Mouse (Mus musculus): ENCODE data around the gene 4930579F01Rik. TPM values are rescaled to one million over a fixed set of nuclear protein-coding genes. Genes with fewer than 3 reads are reported as not detected.
"Not testable (repeated sequence)": the region's sequence is repeated elsewhere in the genome, so short reads cannot be mapped to it uniquely, and the experiment has no call there.

4930579F01Rik gene
- polyA plus RNA-seq, 1 experiment from 2014 or later, result not detected

DNA sequence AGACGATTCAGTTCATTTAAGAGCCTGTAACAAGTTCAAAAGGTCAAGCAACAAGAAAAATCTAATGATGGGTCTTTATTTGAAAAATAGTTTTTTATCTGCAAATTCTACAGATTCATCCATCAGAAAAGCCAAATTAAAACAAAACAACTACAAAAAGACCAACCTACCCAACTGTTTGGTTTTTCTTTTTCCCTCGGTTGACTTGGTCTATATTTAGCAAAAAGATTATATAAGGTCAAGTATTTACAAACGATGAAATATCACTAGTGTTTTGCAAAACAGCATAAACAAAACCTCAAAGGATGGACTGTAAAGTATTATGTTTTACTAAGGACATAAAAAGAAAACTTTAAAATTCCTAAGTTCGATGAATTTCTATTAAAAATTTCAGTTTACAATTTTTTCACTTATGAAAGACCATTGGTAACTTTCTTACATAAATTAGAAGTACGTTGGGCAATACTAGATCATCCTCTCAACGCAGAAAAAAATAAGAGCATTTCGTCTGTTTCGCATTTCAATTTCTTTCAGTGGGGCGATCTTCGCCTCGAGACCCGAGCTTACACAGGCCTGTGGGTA, 50.8 kb downstream of the 4930579F01Rik start:
- no peaks in the 10 kb centered on the region for H3K36me3 ChIP-seq (replicated peaks; ENCODE audit: control insufficient read depth, insufficient read depth)
- DNase-seq (ENCODE audit: low spot score), result no peak
- WGBS, result 10% methylated on average over 12 of the region's 12 CpGs
- H3K4me3 ChIP-seq (replicated peaks; ENCODE audit: low read length), result peak overlapping the region; percentile 41
- H3K9ac ChIP-seq, result peak overlapping the region; percentile 54
- H3K27me3 ChIP-seq (ENCODE audit: control insufficient read depth, insufficient read depth, low read length), result no peaks in the 10 kb centered on the region
- no peak for ATAC-seq (ENCODE audit: low FRiP score)
- H3K4me1 ChIP-seq (replicated peaks; ENCODE audit: control insufficient read depth, insufficient read depth, low read length), result peaks cover 6% of the 10 kb centered on the region; the same call in 1 of the 2 replicates
- peak overlapping the region; percentile 55 for H3K4me2 ChIP-seq (replicated peaks)
- peak overlapping the region; percentile 92 for H3K27ac ChIP-seq
- H3K9me3 ChIP-seq (ENCODE audit: control insufficient read depth, low read length), result no peaks in the 10 kb centered on the region

DNA sequence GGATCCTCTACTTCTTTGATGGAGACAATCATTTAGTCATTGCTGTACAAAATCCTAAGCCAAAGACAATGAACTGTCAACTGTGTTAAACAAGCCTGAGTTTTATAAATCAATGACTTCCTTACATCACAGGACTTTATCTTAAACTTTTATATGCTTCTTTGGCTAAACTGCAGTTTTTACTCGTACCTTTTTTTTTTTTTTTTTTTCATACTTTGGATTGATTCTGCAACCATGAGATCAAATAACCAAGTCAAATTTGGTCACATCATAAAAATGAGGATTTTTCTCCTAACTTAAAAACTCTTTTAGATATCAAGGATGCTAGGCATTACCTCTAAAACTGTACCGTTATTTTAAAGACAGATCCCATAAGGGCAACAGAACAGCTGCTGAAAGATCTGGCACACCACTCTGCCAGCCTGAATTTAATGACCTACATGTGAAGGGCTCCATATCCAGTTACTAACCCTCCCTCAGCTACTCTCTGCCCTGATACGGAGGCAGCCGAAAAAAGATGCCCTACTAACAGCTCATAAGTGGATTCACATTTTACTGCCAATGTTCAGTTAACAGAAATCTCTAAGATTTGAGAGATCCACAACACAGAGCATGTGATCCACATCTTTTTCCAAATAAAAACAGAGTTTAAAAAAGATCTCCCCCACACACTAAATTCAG, 51.4 kb downstream of the 4930579F01Rik start:
- H3K27me3 ChIP-seq (ENCODE audit: control insufficient read depth, insufficient read depth, low read length), result no peaks in the 10 kb centered on the region
- peak overlapping the region; percentile 92; the same call in 1 of the 2 replicates for H3K27ac ChIP-seq
- H3K9me3 ChIP-seq (ENCODE audit: control insufficient read depth, low read length), result no peaks in the 10 kb centered on the region
- ATAC-seq (ENCODE audit: low FRiP score) (no peak), DNase-seq (ENCODE audit: low spot score) (no peak)
- H3K4me3 ChIP-seq (replicated peaks; ENCODE audit: low read length), result peak overlapping the region; percentile 41
- no peaks in the 10 kb centered on the region for H3K36me3 ChIP-seq (replicated peaks; ENCODE audit: control insufficient read depth, insufficient read depth)
- peaks cover 6% of the 10 kb centered on the region; the same call in 1 of the 2 replicates for H3K4me1 ChIP-seq (replicated peaks; ENCODE audit: control insufficient read depth, insufficient read depth, low read length)
- WGBS, result 68% methylated on average over 4 of the region's 4 CpGs
- peak overlapping the region; percentile 54 for H3K9ac ChIP-seq
- peak overlapping the region; percentile 55 for H3K4me2 ChIP-seq (replicated peaks)

DNA sequence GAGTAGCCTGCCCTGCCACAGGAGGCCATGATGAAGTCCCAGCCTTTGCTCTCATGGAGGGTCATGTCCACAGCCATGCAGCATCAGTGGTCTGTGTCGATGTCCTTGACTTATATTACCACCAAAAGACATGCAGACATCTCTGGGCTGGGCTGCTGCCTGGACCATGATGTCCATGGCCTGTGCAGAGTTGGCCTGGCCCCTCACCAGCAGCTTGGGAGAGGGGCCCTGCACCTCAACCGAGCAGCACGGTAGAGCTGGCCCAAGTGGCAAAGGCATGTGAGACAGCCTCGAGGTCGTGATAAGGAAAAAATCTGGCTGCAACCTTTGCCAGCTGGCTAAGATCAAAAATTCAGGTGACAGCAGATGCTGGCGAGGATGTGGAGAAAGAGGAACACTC, 54.0 kb downstream of the 4930579F01Rik start:
- no peak overlapping the region for H3K4me2 ChIP-seq (replicated peaks)
- no peaks in the 10 kb centered on the region for H3K9me3 ChIP-seq (ENCODE audit: control insufficient read depth, low read length)
- no peak for ATAC-seq (ENCODE audit: low FRiP score)
- no peak overlapping the region for H3K27ac ChIP-seq
- no peak for DNase-seq (ENCODE audit: low spot score)
- H3K27me3 ChIP-seq (ENCODE audit: control insufficient read depth, insufficient read depth, low read length), result no peaks in the 10 kb centered on the region
- H3K9ac ChIP-seq, result no peak overlapping the region
- H3K4me1 ChIP-seq (replicated peaks; ENCODE audit: control insufficient read depth, insufficient read depth, low read length), result peaks cover 6% of the 10 kb centered on the region; the same call in 1 of the 2 replicates
- 90% methylated on average over 6 of the region's 6 CpGs for WGBS
- H3K36me3 ChIP-seq (replicated peaks; ENCODE audit: control insufficient read depth, insufficient read depth), result no peaks in the 10 kb centered on the region
- no peak overlapping the region for H3K4me3 ChIP-seq (replicated peaks; ENCODE audit: low read length)

DNA sequence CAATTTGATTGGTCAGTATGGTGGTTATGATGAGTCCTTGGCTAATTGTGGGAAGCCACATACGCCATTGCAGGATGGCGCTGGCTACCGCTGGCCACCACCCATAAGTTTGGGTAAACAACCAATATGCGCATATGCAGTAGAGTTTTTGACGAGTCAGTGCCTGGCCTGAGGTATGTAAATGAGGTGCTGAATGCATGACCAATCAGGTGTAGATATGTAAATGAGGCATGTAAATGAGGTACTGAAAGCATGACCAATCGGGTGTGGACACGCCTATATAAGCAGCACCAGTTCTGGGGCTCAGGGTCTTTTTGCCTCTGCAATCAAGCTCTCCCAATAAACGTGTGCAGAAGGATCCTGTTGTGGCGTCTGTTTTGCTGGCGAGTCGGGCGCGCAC, 55.5 kb downstream of the 4930579F01Rik start:
- H3K36me3 ChIP-seq (replicated peaks; ENCODE audit: control insufficient read depth, insufficient read depth); H3K4me1 ChIP-seq (replicated peaks; ENCODE audit: control insufficient read depth, insufficient read depth, low read length); H3K9me3 ChIP-seq (ENCODE audit: control insufficient read depth, low read length); H3K27me3 ChIP-seq (ENCODE audit: control insufficient read depth, insufficient read depth, low read length); H3K4me2 ChIP-seq (replicated peaks); H3K27ac ChIP-seq; H3K4me3 ChIP-seq (replicated peaks; ENCODE audit: low read length); DNase-seq (ENCODE audit: low spot score); ATAC-seq (ENCODE audit: low FRiP score); H3K9ac ChIP-seq: not testable (repeated sequence)
- 76% methylated on average over 13 of the region's 13 CpGs for WGBS

DNA sequence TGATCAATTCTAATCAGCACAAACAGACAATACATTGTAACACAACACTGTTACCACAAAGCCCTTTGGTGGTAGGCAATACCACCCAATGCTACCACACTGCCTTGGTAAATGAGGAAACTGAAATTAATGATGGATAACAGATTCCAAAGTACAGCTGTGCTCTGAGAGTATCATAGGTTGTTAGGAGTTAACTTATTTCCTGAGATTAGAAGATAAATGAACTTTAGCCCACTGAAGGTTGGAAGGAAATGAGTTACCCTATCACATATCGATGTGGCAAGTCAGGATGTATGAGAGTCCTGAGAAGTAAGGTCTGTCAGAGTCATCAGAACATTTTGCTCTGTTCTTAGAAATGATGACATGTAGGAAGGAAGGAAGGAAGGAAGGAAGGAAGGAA, 59.1 kb downstream of the 4930579F01Rik start:
- no peaks in the 10 kb centered on the region for H3K36me3 ChIP-seq (replicated peaks; ENCODE audit: control insufficient read depth, insufficient read depth)
- H3K27ac ChIP-seq, result no peak overlapping the region
- H3K9me3 ChIP-seq (ENCODE audit: control insufficient read depth, low read length), result no peaks in the 10 kb centered on the region
- ATAC-seq (ENCODE audit: low FRiP score) (no peak), DNase-seq (ENCODE audit: low spot score) (no peak)
- no peaks in the 10 kb centered on the region for H3K4me1 ChIP-seq (replicated peaks; ENCODE audit: control insufficient read depth, insufficient read depth, low read length)
- H3K27me3 ChIP-seq (ENCODE audit: control insufficient read depth, insufficient read depth, low read length), result no peaks in the 10 kb centered on the region
- no peak overlapping the region for H3K4me3 ChIP-seq (replicated peaks; ENCODE audit: low read length)
- WGBS, result 92% methylated on average over 1 of the region's 1 CpGs
- H3K9ac ChIP-seq, result no peak overlapping the region
- H3K4me2 ChIP-seq (replicated peaks), result no peak overlapping the region

DNA sequence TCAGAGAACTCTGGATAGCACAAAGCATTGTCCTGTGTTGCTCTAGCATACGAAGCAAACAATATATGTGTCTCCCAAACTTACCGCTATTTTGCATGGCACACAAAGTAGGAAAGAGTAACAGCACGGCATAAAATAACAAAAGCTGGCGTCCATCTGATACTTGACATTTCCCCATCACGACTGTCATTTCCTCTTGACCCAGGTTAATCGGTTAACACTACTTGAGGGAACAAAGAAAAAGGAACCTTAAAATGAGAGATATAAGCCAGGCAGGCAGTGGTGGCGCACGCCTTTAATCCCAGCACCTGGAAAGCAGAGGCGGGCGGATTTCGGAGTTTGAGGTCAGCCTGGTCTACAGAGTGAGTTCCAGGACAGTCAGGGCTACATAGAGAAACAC, 59.7 kb downstream of the 4930579F01Rik start:
- Histone ChIP-seq H3K27me3 (ENCODE audit: control insufficient read depth, insufficient read depth, low read length) (no peaks in the 10 kb centered on the region), H3K9ac (no peak overlapping the region), H3K9me3 (ENCODE audit: control insufficient read depth, low read length) (no peaks in the 10 kb centered on the region), H3K4me3 (replicated peaks; ENCODE audit: low read length) (no peak overlapping the region), H3K4me1 (replicated peaks; ENCODE audit: control insufficient read depth, insufficient read depth, low read length) (no peaks in the 10 kb centered on the region), H3K27ac (no peak overlapping the region), H3K4me2 (replicated peaks) (no peak overlapping the region), H3K36me3 (replicated peaks; ENCODE audit: control insufficient read depth, insufficient read depth) (no peaks in the 10 kb centered on the region)
- WGBS, result 86% methylated on average over 11 of the region's 11 CpGs
- no peak for ATAC-seq (ENCODE audit: low FRiP score)
- no peak for DNase-seq (ENCODE audit: low spot score)

DNA sequence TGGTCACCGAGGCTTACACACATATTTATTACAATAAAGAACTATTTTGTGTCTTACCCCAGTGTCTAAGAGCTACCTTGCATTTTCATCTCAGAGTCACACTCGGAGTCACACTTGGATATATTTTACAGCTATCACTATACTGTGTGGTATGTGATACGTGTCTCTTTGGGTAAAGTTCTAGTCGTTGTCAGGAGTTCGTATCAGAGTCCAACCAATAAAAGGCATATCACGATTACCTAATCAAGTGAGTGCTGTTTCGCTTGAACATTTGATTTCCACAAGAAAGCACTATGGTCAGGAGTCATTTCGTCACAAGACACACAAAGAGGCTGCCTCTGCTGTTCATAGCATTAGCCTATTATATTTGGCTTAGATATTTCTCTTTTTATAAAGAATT, 60.2 kb downstream of the 4930579F01Rik start:
- Histone ChIP-seq H3K27ac (no peak overlapping the region), H3K9me3 (ENCODE audit: control insufficient read depth, low read length) (no peaks in the 10 kb centered on the region), H3K9ac (no peak overlapping the region), H3K4me1 (replicated peaks; ENCODE audit: control insufficient read depth, insufficient read depth, low read length) (no peaks in the 10 kb centered on the region), H3K36me3 (replicated peaks; ENCODE audit: control insufficient read depth, insufficient read depth) (no peaks in the 10 kb centered on the region), H3K4me2 (replicated peaks) (no peak overlapping the region), H3K4me3 (replicated peaks; ENCODE audit: low read length) (no peak overlapping the region), H3K27me3 (ENCODE audit: control insufficient read depth, insufficient read depth, low read length) (no peaks in the 10 kb centered on the region)
- 89% methylated on average over 8 of the region's 8 CpGs for WGBS
- DNase-seq (ENCODE audit: low spot score), result no peak
- ATAC-seq (ENCODE audit: low FRiP score), result no peak

DNA sequence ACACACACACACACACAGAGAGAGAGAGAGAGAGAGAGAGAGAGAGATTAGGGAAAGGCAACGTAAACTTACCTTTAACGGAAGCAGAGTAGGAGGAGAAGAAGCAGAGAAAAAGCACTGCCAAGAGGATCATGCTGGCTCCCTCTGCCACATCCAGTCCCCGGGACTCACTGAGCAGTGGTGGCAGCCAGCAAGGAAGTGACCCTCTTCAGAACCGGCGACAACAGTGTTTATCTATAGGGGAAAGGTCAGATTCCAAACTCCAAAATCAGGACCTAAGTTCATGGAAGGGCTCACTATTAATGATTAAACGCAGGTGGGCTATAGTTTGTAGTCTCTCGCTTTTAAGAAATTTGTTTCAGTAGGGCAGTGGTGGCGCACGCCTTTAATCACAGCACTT, 62.5 kb downstream of the 4930579F01Rik start:
- no peaks in the 10 kb centered on the region for H3K36me3 ChIP-seq (replicated peaks; ENCODE audit: control insufficient read depth, insufficient read depth)
- H3K27me3 ChIP-seq (ENCODE audit: control insufficient read depth, insufficient read depth, low read length), result no peaks in the 10 kb centered on the region
- H3K4me1 ChIP-seq (replicated peaks; ENCODE audit: control insufficient read depth, insufficient read depth, low read length), result no peaks in the 10 kb centered on the region
- no peak overlapping the region for H3K9ac ChIP-seq
- 61% methylated on average over 9 of the region's 9 CpGs for WGBS
- H3K4me2 ChIP-seq (replicated peaks), result no peak overlapping the region
- H3K4me3 ChIP-seq (replicated peaks; ENCODE audit: low read length), result no peak overlapping the region
- DNase-seq (ENCODE audit: low spot score) (no peak), ATAC-seq (ENCODE audit: low FRiP score) (no peak)
- H3K9me3 ChIP-seq (ENCODE audit: control insufficient read depth, low read length), result no peaks in the 10 kb centered on the region
- no peak overlapping the region for H3K27ac ChIP-seq

DNA sequence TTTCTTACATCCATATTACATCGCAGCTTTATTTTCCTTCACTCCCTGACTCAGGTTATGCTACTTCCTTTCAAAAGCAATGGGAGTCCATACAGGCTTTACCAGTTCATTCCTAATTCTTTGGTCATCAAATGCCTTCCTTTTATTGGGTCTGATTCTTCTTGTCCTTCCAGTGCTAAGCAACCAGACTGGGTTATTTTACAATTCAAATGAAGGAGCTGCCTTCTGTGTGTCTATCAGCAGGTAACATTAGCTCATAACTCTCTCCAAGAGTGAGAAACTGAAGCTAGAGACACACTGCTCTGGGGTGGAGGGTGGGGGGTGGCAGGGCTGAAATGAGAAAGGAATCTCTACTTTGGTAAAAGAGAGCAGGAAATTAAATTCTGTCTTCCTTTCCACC, 62.9 kb downstream of the 4930579F01Rik start:
- no peak for ATAC-seq (ENCODE audit: low FRiP score)
- H3K27me3 ChIP-seq (ENCODE audit: control insufficient read depth, insufficient read depth, low read length), result no peaks in the 10 kb centered on the region
- H3K36me3 ChIP-seq (replicated peaks; ENCODE audit: control insufficient read depth, insufficient read depth), result no peaks in the 10 kb centered on the region
- no peaks in the 10 kb centered on the region for H3K4me1 ChIP-seq (replicated peaks; ENCODE audit: control insufficient read depth, insufficient read depth, low read length)
- no peak for DNase-seq (ENCODE audit: low spot score)
- no peak overlapping the region for H3K4me2 ChIP-seq (replicated peaks)
- no peak overlapping the region for H3K4me3 ChIP-seq (replicated peaks; ENCODE audit: low read length)
- no peaks in the 10 kb centered on the region for H3K9me3 ChIP-seq (ENCODE audit: control insufficient read depth, low read length)
- H3K9ac ChIP-seq, result no peak overlapping the region
- no peak overlapping the region for H3K27ac ChIP-seq
- 41% methylated on average over 1 of the region's 1 CpGs for WGBS

Data from hindbrain, embryonic 14.5 days (tissue).